Mouse (Mus musculus) C2C12 (cell line): ENCODE data around the gene Gm17409. TPM values are rescaled to one million over a fixed set of nuclear protein-coding genes. Genes with fewer than 3 reads are reported as not detected.

ENCODE experiments used
- H3K27me3 ChIP-seq: one replicate; pipeline ENCODE4 v1.6.1; 2011; ENCODE audit not compliant: control insufficient read depth, insufficient read depth, insufficient read length
- H3K36me3 ChIP-seq: one replicate; pipeline ENCODE4 v1.6.1; 2011; ENCODE audit not compliant: control insufficient read depth, insufficient read depth
- H3K4me3 ChIP-seq: one replicate; pipeline ENCODE4 v1.5.1; 2011; ENCODE audit warnings: mild to moderate bottlenecking, control low read depth; ENCODE audit not compliant: poor library complexity, insufficient read depth, severe bottlenecking
- H3K79me2 ChIP-seq: one replicate; pipeline ENCODE4 v1.6.1; 2011; ENCODE audit not compliant: control insufficient read depth, insufficient read depth
- H3K79me3 ChIP-seq: one replicate; pipeline ENCODE4 v1.6.1; 2011; ENCODE audit warnings: low read depth, control low read depth
- H3ac ChIP-seq: one replicate; pipeline ENCODE3; 2011; ENCODE audit warnings: low read depth; ENCODE audit not compliant: control insufficient read depth, insufficient read length
- CEBPB ChIP-seq: IDR thresholded peaks from one replicate; pipeline ENCODE4 v1.6.1; 2011; ENCODE audit warnings: low read depth, mild to moderate bottlenecking, control low read depth, moderate library complexity
- CTCF ChIP-seq: IDR thresholded peaks from one replicate; pipeline ENCODE4 v1.5.1; 2011; ENCODE audit not compliant: control insufficient read depth, insufficient read depth, insufficient read length
- FOSL1 ChIP-seq: IDR thresholded peaks from one replicate; pipeline ENCODE4 v1.8.0; 2011; ENCODE audit warnings: mild to moderate bottlenecking, low read length; ENCODE audit not compliant: poor library complexity, insufficient read depth, severe bottlenecking
- MAX ChIP-seq: IDR thresholded peaks from one replicate; pipeline ENCODE4 v1.6.1; 2011; ENCODE audit warnings: mild to moderate bottlenecking, control low read depth
- MYOD1 ChIP-seq: IDR thresholded peaks from one replicate; pipeline ENCODE4 v1.6.1; 2011; ENCODE audit warnings: low read depth; ENCODE audit not compliant: control insufficient read depth, insufficient read length
- MYOG ChIP-seq: IDR thresholded peaks from one replicate; pipeline ENCODE4 v1.6.1; 2011; ENCODE audit not compliant: control insufficient read depth, insufficient read length; ENCODE audit errors: extremely low read depth
- USF1 ChIP-seq: IDR thresholded peaks from one replicate; pipeline ENCODE4 v1.6.1; 2011; ENCODE audit warnings: low read depth, mild to moderate bottlenecking, control low read depth, moderate library complexity
- polyA plus RNA-seq: library from polyadenylated mRNA; unstranded; fragments of >200 nt; fragmentation: generic; extraction: Trizol; gene quantifications from one replicate; pipeline ENCODE4 v1.2.1, GENCODE M21; 2012; ENCODE audit warnings: missing spikeins

The Gm17409 gene
- polyA plus RNA-seq, 1 experiment, result 0.06 TPM

DNA sequence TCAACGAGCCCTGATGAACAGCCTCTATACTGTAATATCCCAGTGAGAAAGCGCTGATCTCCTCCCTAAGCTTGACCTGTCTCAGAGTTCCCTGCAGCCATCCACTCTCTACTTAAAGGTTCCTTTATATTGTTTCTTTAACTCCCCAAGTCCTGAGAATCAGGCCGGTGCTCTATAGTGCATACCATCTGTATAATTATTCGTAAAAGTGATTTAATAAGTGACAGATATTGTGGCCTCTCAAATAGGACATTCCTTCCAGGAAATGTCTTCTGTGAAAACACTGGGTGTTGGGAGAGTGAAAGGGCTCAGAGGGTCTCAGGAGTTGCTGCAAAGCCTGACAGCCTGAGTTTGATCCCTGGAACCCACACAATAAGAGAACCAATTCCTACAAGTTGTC lies 8.2 kb downstream of the Gm17409 start:
- Histone ChIP-seq H3K27me3 (no peaks in the 10 kb centered on the region), H3K4me3 (no peak overlapping the region), H3K36me3 (peaks cover 55% of the 10 kb centered on the region), H3K79me3 (peaks cover 21% of the 10 kb centered on the region), H3K79me2 (peaks cover 52% of the 10 kb centered on the region), H3ac (no peak overlapping the region)
- no peak for TF ChIP-seq CEBPB

DNA sequence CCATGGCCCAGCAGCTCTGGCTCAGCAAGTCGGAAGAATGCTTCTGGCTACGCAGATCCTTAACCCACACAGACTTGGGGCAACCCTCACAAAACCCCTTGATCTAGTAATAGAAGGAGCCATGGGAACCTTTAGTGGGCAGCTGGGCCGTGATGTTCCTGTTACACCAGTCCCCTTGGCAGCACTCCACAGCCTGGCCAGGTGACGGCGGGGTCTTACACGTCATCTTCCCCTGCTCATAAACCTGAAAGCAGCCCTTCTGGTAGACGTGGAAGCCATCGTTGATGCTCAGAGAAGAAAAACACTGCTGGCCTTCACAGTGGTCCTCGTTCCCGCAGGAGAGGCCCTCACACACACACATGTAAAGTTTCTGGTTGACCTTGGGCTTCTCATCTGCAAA lies 9.6 kb downstream of the Gm17409 start:
- TF ChIP-seq FOSL1 (no peak), MAX (no peak)
- Histone ChIP-seq H3ac (no peak overlapping the region), H3K79me2 (peaks cover 66% of the 10 kb centered on the region), H3K4me3 (no peak overlapping the region), H3K27me3 (no peaks in the 10 kb centered on the region), H3K36me3 (peaks cover 49% of the 10 kb centered on the region), H3K79me3 (peaks cover 26% of the 10 kb centered on the region)

GRCm38 (mm10) chr2:58480764-58481163 lies 10.8 kb downstream of the Gm17409 start:
- peaks cover 28% of the 10 kb centered on the region for H3K79me3 ChIP-seq
- TF ChIP-seq MAX, result no peak
- TF ChIP-seq CTCF, result no peak
- no peak for TF ChIP-seq FOSL1
- no peak for TF ChIP-seq USF1
- TF ChIP-seq CEBPB, result no peak
- no peak for TF ChIP-seq MYOG
- TF ChIP-seq MYOD1, result no peak
- peaks cover 40% of the 10 kb centered on the region for H3K36me3 ChIP-seq
- no peak overlapping the region for H3K4me3 ChIP-seq
- peaks cover 75% of the 10 kb centered on the region for H3K79me2 ChIP-seq
- no peaks in the 10 kb centered on the region for H3K27me3 ChIP-seq
- H3ac ChIP-seq, result no peak overlapping the region

GRCm38 (mm10) chr2:58481450-58482100 lies 11.7 kb downstream of the Gm17409 start:
- TF ChIP-seq CEBPB (no peak), CTCF (no peak), MYOG (no peak), MAX (no peak), MYOD1 (no peak)
- Histone ChIP-seq H3K79me3 (peaks cover 26% of the 10 kb centered on the region), H3K79me2 (peaks cover 78% of the 10 kb centered on the region), H3K4me3 (no peak overlapping the region), H3K27me3 (no peaks in the 10 kb centered on the region), H3ac (no peak overlapping the region), H3K36me3 (peaks cover 32% of the 10 kb centered on the region)

- Histone ChIP-seq H3K79me2 (peaks cover 99% of the 10 kb centered on the region), H3K36me3 (peaks cover 16% of the 10 kb centered on the region), H3K79me3 (peaks cover 32% of the 10 kb centered on the region), H3K27me3 (no peaks in the 10 kb centered on the region), H3ac (no peak overlapping the region), H3K4me3 (no peak overlapping the region)
- TF ChIP-seq FOSL1 (no peak), CTCF (no peak), MYOD1 (no peak)
Observed at GRCm38 (mm10) chr2:58484284-58484965, 14.5 kb downstream of the Gm17409 start.

DNA sequence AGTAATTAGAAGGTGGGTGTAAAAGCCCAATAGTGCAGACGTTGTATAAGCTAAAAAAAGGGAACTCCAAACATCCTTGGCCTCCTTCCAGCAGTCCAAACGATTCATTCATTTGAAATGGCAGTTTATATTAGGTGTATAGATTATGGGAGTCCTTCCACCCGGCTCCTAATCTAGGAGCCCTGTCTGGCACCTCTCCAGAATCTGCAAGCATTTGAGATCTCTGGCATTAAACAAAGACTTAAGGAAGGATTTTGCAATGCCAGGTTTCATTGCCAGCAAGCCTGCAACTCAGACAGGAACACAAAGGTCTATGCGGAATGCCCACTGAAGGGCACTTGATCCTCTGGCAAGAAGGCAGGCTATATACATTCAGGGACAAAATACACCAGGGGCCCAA lies 15.2 kb downstream of the Gm17409 start:
- no peak overlapping the region for H3ac ChIP-seq
- peaks cover 36% of the 10 kb centered on the region for H3K79me3 ChIP-seq
- no peaks in the 10 kb centered on the region for H3K27me3 ChIP-seq
- peaks cover 99% of the 10 kb centered on the region for H3K79me2 ChIP-seq
- no peak overlapping the region for H3K4me3 ChIP-seq
- peaks cover 19% of the 10 kb centered on the region for H3K36me3 ChIP-seq
- peak; percentile 32 for TF ChIP-seq CEBPB
- TF ChIP-seq MAX, result no peak
